Mouse (Mus musculus) cortical plate, adult 2 months (tissue): ENCODE measurements around the gene Gm11596. TPM values are rescaled to one million over a fixed set of nuclear protein-coding genes. Genes with fewer than 3 reads are reported as not detected.
"Not testable (repeated sequence)": the region's sequence is repeated elsewhere in the genome, so short reads cannot be mapped to it uniquely, and the experiment has no call there.

Experiments used
- H3K27ac ChIP-seq: fragments of 200-500 bp; 2 replicates; pipeline ENCODE4 v1.5.1; 2012; ENCODE audit warnings: low read length, control low read depth, inconsistent platforms; ENCODE audit not compliant: insufficient read depth
- H3K4me1 ChIP-seq: fragments of 200-500 bp; 2 replicates; pipeline ENCODE4 v1.6.1; 2011; ENCODE audit warnings: low read length; ENCODE audit not compliant: control insufficient read depth, insufficient read depth
- H3K4me3 ChIP-seq: fragments of 200-500 bp; 2 replicates; pipeline ENCODE4 v1.5.1; 2011; ENCODE audit warnings: mild to moderate bottlenecking, low read length, control low read depth; ENCODE audit not compliant: insufficient read depth
- CTCF ChIP-seq: fragments of 200-500 bp; IDR thresholded peaks from 2 replicates; pipeline ENCODE4 v1.5.1; 2011; ENCODE audit warnings: mild to moderate bottlenecking, control low read depth, low read length; ENCODE audit not compliant: insufficient read depth; ENCODE audit errors: extremely low read depth
- POLR2A ChIP-seq: fragments of 200-500 bp; IDR thresholded peaks from 2 replicates; pipeline ENCODE4 v1.6.1; 2011; ENCODE audit warnings: mild to moderate bottlenecking, low read length, control low read depth; ENCODE audit not compliant: insufficient read depth; ENCODE audit errors: extremely low read depth
- polyA plus RNA-seq: library from polyadenylated mRNA; depleted of rRNA; stranded (reverse); fragments of >200 nt; gene quantifications from 2 replicates; pipeline ENCODE4 v1.2.3, GENCODE M21; 2012; rRNA removed

Gene Gm11596
- polyA plus RNA-seq, result not detected in 2 replicates

DNA sequence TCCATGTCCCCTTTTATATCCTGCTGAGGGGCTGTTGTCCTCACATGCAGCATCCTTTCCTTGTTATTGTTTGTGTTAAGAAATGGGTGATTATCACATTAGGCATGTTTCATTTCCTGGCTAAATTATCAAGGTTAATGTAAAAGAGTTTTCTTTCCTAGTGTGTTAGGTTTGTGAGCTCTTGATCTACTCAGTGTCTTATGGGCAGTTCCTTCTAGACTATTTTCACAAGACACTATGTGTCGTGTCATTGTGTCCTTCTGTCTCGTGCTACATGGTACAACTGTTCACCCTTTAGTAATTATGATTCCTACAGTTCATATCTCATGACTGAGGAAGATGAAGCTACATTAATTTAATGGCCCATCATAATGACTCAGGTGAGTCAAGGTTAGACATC is at the start of gene Gm11596:
Gene Gm11596, minus strand, starts transcription at position 101 of the 400 bp plus-strand sequence.
- no peak within 1 kb of the TSS for H3K4me3 ChIP-seq
- H3K27ac ChIP-seq, result no peak within 1 kb of the TSS
- H3K4me1 ChIP-seq, result no peaks in the 10 kb centered on the region
- no peak for TF ChIP-seq CTCF
- no peak for TF ChIP-seq POLR2A

DNA sequence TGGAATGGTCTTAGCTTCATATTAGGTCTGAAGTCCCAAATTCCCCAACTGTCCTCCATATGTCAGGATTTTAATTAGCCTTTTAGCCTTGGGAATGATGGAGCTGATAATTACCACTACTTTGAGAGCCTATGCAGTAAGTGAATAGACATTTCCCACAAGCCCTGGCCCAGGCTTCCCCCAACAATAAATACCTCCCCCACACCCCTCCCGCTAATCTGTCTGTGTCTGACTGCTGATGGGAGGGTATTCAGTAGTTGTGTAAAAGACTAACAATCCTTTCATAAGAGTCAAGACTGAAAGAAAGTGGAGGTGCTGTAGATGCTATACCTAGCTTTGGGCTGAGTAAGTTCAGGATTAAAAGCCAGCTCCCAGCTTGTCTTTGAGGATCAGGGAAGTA is 48.9 kb upstream of the Gm11596 start:
- no peak overlapping the region for H3K27ac ChIP-seq
- TF ChIP-seq POLR2A (no peak), CTCF (no peak)
- H3K4me3 ChIP-seq, result no peak overlapping the region
- H3K4me1 ChIP-seq, result no peaks in the 10 kb centered on the region

DNA sequence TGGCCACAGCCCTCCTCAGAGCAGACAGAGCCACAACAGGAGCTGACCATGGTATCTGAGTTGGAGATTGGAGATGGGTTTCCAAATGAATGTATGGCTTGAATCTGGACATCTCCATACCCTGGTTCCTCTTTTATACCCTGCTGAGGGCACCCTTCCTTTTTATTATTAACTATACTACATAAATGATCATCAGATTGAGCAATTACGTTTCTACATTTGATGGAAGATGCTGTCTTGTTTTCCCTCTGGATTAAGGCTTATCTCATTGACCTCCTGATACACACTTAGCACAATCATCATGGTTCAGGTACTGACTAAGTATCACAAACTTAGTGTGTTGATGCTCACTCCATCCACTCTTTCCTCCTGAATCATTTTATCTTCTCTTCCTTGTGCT is 44.7 kb upstream of the Gm11596 start, which contains the start of gene 2300003K06Rik:
Gene 2300003K06Rik, minus strand, starts transcription at position 101 of the 400 bp plus-strand sequence.
- Histone ChIP-seq H3K4me1 (no peaks in the 10 kb centered on the region), H3K4me3 (no peak within 1 kb of the TSS), H3K27ac (no peak within 1 kb of the TSS)
- TF ChIP-seq POLR2A (no peak), CTCF (no peak)

DNA sequence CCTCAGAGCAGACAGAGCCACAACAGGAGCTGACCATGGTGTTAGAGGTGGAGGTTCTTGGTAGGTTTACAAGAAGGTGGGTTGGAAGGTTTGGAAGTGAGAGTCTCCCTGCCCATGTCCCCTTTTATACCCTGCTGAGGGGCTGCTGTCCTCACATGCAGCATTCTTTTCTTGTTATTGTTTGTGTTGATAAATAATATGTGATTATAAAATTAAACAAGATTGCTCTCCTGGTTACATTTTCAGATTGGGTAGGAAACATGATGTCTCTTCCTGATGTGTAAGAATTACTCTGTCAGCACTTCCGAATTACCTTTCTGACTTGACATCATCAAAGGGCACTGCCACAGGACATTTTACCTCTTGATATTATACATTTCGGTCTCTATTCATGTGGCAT is 22.3 kb upstream of the Gm11596 start, which contains the start of gene Gm11564:
Gene Gm11564, minus strand, starts transcription at position 101 of the 400 bp plus-strand sequence.
- H3K27ac ChIP-seq, H3K4me3 ChIP-seq, H3K4me1 ChIP-seq: not testable (repeated sequence)

DNA sequence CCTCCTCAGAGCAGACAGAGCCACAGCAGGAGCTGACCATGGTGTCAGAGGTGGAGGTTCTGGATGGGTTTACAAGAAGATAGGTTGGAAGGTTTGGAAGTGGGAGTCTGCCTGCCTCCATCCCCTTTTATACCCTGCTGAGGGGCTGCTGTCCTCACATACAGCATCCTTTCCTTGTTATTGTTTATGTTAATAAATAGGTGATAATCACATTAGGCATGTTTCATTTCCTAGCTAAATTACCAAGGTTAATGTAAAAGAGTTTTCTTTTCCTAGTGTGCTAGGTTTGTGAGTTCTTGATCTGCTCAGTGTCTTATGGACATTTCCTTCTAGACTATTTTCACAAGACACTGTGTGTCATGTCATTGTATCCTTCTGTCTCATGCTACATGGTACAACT is 16.5 kb upstream of the Gm11596 start, which contains the start of gene Krtap4-13:
Gene Krtap4-13, minus strand, starts transcription at position 101 of the 400 bp plus-strand sequence.
- not testable (repeated sequence) for H3K27ac ChIP-seq, H3K4me3 ChIP-seq, H3K4me1 ChIP-seq

DNA sequence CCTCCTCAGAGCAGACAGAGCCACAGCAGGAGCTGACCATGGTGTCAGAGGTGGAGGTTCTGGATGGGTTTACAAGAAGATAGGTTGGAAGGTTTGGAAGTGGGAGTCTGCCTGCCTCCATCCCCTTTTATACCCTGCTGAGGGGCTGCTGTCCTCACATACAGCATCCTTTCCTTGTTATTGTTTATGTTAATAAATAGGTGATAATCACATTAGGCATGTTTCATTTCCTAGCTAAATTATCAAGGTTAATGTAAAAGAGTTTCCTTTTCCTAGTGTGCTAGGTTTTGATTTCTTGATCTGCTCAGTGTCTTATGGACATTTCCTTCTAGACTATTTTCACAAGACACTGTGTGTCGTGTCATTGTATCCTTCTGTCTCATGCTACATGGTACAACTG is 11.1 kb upstream of the Gm11596 start, which contains the start of gene Gm11554:
Gene Gm11554, minus strand, starts transcription at position 101 of the 400 bp plus-strand sequence.
- H3K27ac ChIP-seq, H3K4me1 ChIP-seq, H3K4me3 ChIP-seq: not testable (repeated sequence)

DNA sequence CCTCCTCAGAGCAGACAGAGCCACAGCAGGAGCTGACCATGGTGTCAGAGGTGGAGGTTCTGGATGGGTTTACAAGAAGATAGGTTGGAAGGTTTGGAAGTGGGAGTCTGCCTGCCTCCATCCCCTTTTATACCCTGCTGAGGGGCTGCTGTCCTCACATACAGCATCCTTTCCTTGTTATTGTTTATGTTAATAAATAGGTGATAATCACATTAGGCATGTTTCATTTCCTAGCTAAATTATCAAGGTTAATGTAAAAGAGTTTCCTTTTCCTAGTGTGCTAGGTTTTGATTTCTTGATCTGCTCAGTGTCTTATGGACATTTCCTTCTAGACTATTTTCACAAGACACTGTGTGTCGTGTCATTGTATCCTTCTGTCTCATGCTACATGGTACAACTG is 5.6 kb upstream of the Gm11596 start, which contains the start of gene Gm11569:
Gene Gm11569, minus strand, starts transcription at position 101 of the 400 bp plus-strand sequence.
- not testable (repeated sequence) for H3K27ac ChIP-seq, H3K4me1 ChIP-seq, H3K4me3 ChIP-seq

DNA sequence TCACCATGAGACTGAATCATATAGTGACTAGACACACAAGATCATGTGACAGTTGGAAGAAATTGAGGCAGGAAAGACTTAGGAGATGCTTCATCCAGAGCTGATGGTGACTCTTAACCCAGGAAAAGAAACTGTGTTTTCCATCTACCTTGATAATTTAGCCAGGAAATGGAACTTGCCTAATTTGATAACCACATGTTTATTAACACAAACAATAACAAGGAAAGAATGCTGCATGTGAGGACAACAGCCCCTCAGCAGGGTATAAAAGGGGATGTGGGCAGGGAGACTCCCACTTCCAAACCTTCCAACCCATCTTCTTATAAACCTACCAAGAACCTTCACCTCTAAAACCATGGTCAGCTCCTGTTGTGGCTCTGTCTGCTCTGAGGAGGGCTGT is 8.4 kb downstream of the Gm11596 start, which contains the start of gene Krtap4-9:
Gene Krtap4-9, plus strand, starts transcription at position 301 of the 400 bp plus-strand sequence.
- H3K27ac ChIP-seq, H3K4me1 ChIP-seq, H3K4me3 ChIP-seq: not testable (repeated sequence)

DNA sequence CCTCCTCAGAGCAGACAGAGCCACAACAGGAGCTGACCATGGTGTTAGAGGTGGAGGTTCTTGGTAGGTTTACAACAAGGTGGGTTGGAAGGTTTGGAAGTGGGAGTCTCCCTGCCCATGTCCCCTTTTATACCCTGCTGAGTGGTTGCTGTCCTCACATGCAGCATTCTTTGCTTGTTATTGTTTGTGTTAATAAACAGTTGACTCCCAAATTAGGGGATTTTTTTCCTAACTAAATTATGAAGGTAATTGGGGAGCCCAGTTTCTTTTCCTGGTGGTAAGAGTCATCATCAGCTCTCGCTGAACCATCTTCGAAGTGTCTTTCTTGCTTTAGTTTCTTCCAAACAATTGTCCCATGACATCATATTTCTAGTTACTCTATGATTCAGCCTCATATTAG is 12.7 kb downstream of the Gm11596 start, which contains the start of gene Krtap4-8:
Gene Krtap4-8, minus strand, starts transcription at position 101 of the 400 bp plus-strand sequence.
- H3K4me3 ChIP-seq, result no peak within 1 kb of the TSS
- TF ChIP-seq POLR2A (no peak), CTCF (no peak)
- H3K27ac ChIP-seq, result no peak within 1 kb of the TSS
- H3K4me1 ChIP-seq, result no peaks in the 10 kb centered on the region

DNA sequence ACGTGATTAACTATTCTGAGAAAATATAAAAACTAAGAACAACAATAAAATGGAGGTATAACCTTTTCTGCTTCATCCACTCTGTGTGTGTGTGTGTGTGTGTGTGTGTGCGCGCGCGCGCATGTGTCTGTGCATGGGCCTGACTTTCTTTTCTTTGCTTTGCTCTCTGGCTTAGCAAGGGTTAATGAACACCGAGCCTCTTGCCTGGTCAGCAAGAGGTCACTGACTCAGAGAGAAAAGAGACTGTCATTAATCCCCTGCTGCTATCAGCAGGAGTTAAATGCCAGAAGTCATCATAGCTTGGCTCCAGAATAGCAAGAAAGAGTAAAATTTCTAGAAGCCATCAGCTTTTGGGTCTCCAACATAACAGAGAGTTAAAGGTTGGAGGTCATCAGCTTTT is 14.9 kb downstream of the Gm11596 start:
- H3K27ac ChIP-seq, result no peak overlapping the region
- no peak for TF ChIP-seq POLR2A
- no peak overlapping the region for H3K4me3 ChIP-seq
- H3K4me1 ChIP-seq, result no peaks in the 10 kb centered on the region

DNA sequence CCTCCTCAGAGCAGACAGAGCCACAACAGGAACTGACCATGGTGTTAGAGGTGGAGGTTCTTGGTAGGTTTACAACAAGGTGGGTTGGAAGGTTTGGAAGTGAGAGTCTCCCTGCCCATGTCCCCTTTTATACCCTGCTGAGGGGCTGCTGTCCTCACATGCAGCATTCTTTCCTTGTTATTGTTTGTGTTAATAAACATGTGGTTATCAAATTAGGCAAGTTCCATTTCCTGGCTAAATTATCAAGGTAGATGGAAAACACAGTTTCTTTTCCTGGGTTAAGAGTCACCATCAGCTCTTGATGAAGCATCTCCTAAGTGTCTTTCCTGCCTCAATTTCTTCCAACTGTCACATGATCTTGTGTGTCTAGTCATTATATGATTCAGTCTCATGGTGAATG is 20.5 kb downstream of the Gm11596 start, which contains the start of gene Gm11595:
Gene Gm11595, minus strand, starts transcription at position 101 of the 400 bp plus-strand sequence.
- H3K27ac ChIP-seq, H3K4me3 ChIP-seq, H3K4me1 ChIP-seq: not testable (repeated sequence)
